In the genomic region with DNA sequence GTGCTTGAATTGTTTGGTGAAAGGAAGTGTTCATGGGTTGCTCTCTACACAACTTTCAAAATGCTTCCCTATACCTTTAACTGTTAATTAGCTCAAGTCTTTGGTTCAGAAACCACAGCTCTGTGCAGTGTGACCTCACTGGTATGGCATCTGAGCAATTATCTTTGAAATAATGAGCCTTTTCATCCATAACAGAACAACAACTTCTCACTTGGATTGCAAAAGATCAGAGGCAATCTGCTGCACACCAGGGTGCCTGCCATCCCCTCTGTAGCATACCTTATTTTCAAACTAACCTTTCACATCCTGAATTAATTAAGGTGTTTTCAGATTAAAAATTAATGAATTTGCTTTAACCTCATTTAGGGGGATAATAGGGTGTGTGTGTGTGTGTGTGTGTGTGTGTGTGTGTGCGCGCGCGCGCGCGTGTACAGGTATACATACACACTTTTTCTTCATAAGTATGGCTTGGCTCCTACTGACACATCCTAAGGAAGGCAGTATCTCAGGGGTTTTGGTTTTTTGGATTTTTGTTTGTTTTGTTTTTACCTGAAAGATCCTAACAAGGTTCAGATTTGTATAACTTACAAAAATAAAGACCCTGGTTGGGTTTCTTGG, we compare ENCODE assay signal across 12 mouse cellular contexts.
DNase-seq lines count a peak whose midpoint lies in the region; ATAC-seq lines count a peak whose summit lies in the region.
"Had no signal": no experiment of that assay in that cellular context is flagged by ENCODE, and none has a peak within 500 bp of the region (broad histone marks: within the 10 kb centered on the region; RNA-seq: fewer than 3 reads in every experiment).

No protein-coding gene starts in this region.

- H3K9ac ChIP-seq in limb, embryonic 12.5 days (replicated peaks), result no peak overlapping the region
- H3K9ac ChIP-seq in embryonic facial prominence, embryonic 15.5 days, result no peak overlapping the region
- no peak overlapping the region for H3K9ac ChIP-seq in hindbrain, embryonic 13.5 days
- H3K9ac ChIP-seq in heart, embryonic 12.5 days, result no peak overlapping the region
- H3K9ac ChIP-seq: lung, embryonic 15.5 days had no signal

- ATAC-seq in limb, embryonic 12.5 days (ENCODE audit: insufficient number of reproducible peaks, insufficient read depth, low FRiP score, low TSS enrichment, low read depth), result 0 out of 2 replicates have a peak, but pooled peaks have one; percentile 63
- ATAC-seq in embryonic facial prominence, embryonic 15.5 days (ENCODE audit: insufficient number of reproducible peaks, low FRiP score, low TSS enrichment, low read depth), result peak; percentile 51; the same call in 1 of the 2 replicates
- ATAC-seq in hindbrain, embryonic 13.5 days (ENCODE audit: low FRiP score), result peak; percentile 86
- ATAC-seq in heart, embryonic 12.5 days (ENCODE audit: insufficient number of reproducible peaks, low FRiP score), result no peak
- ATAC-seq: inflammation-experienced regulatory T-cells, adult 6 months had no signal

- H3K9me3 ChIP-seq in limb, embryonic 12.5 days, result no peaks in the 10 kb centered on the region
- no peaks in the 10 kb centered on the region for H3K9me3 ChIP-seq in limb, embryonic 10.5 days (replicated peaks)
- no peaks in the 10 kb centered on the region for H3K9me3 ChIP-seq in embryonic facial prominence, embryonic 15.5 days (replicated peaks)
- no peaks in the 10 kb centered on the region for H3K9me3 ChIP-seq in hindbrain, embryonic 13.5 days
- no peaks in the 10 kb centered on the region for H3K9me3 ChIP-seq in heart, embryonic 12.5 days (replicated peaks)
- H3K9me3 ChIP-seq: lung, embryonic 15.5 days had no signal

- 97% methylated on average over 7 of the region's 7 CpGs for WGBS in limb, embryonic 12.5 days
- 93% methylated on average over 7 of the region's 7 CpGs for WGBS in limb, embryonic 10.5 days
- WGBS in embryonic facial prominence, embryonic 15.5 days, result 93% methylated on average over 7 of the region's 7 CpGs
- 90% methylated on average over 7 of the region's 7 CpGs for WGBS in hindbrain, embryonic 13.5 days
- WGBS in heart, embryonic 12.5 days, result 98% methylated on average over 7 of the region's 7 CpGs

- no peak overlapping the region for H3K4me2 ChIP-seq in limb, embryonic 12.5 days
- no peak overlapping the region for H3K4me2 ChIP-seq in embryonic facial prominence, embryonic 15.5 days (replicated peaks)
- H3K4me2 ChIP-seq in hindbrain, embryonic 13.5 days, result no peak overlapping the region
- no peak overlapping the region for H3K4me2 ChIP-seq in heart, embryonic 12.5 days
- H3K4me2 ChIP-seq: heart, embryonic 11.5 days; lung, embryonic 15.5 days had no signal

- H3K36me3 ChIP-seq in limb, embryonic 12.5 days, result no peaks in the 10 kb centered on the region
- no peaks in the 10 kb centered on the region for H3K36me3 ChIP-seq in limb, embryonic 10.5 days
- no peaks in the 10 kb centered on the region for H3K36me3 ChIP-seq in embryonic facial prominence, embryonic 15.5 days
- no peaks in the 10 kb centered on the region for H3K36me3 ChIP-seq in hindbrain, embryonic 13.5 days
- H3K36me3 ChIP-seq in heart, embryonic 12.5 days, result no peaks in the 10 kb centered on the region
- H3K36me3 ChIP-seq: lung, embryonic 15.5 days had no signal

- H3K27ac ChIP-seq in limb, embryonic 12.5 days, result no peak overlapping the region
- H3K27ac ChIP-seq in limb, embryonic 10.5 days, result no peak overlapping the region
- no peak overlapping the region for H3K27ac ChIP-seq in embryonic facial prominence, embryonic 15.5 days (replicated peaks)
- H3K27ac ChIP-seq in hindbrain, embryonic 13.5 days, result no peak overlapping the region; the same call in 1 of the 2 replicates
- no peak overlapping the region for H3K27ac ChIP-seq in heart, embryonic 12.5 days (ENCODE audit: poor library complexity, severe bottlenecking)
- H3K27ac ChIP-seq: lung, embryonic 15.5 days had no signal

- no peaks in the 10 kb centered on the region for H3K4me1 ChIP-seq in limb, embryonic 12.5 days (replicated peaks)
- H3K4me1 ChIP-seq in limb, embryonic 10.5 days, result no peaks in the 10 kb centered on the region
- H3K4me1 ChIP-seq in embryonic facial prominence, embryonic 15.5 days, result no peaks in the 10 kb centered on the region
- peaks cover 4% of the 10 kb centered on the region for H3K4me1 ChIP-seq in hindbrain, embryonic 13.5 days (replicated peaks)
- no peaks in the 10 kb centered on the region for H3K4me1 ChIP-seq in heart, embryonic 12.5 days (replicated peaks)
- H3K4me1 ChIP-seq: lung, embryonic 15.5 days had no signal

- H3K27me3 ChIP-seq in limb, embryonic 12.5 days, result no peaks in the 10 kb centered on the region
- no peaks in the 10 kb centered on the region for H3K27me3 ChIP-seq in limb, embryonic 10.5 days (ENCODE audit: low read depth, poor library complexity, severe bottlenecking)
- no peaks in the 10 kb centered on the region for H3K27me3 ChIP-seq in embryonic facial prominence, embryonic 15.5 days
- no peaks in the 10 kb centered on the region for H3K27me3 ChIP-seq in hindbrain, embryonic 13.5 days
- no peaks in the 10 kb centered on the region for H3K27me3 ChIP-seq in heart, embryonic 12.5 days (replicated peaks)
- H3K27me3 ChIP-seq: lung, embryonic 15.5 days had no signal

- no peak overlapping the region for H3K4me3 ChIP-seq in limb, embryonic 12.5 days (replicated peaks)
- no peak overlapping the region for H3K4me3 ChIP-seq in limb, embryonic 10.5 days
- H3K4me3 ChIP-seq in embryonic facial prominence, embryonic 15.5 days (replicated peaks), result no peak overlapping the region
- no peak overlapping the region for H3K4me3 ChIP-seq in hindbrain, embryonic 13.5 days
- H3K4me3 ChIP-seq in heart, embryonic 12.5 days, result no peak overlapping the region
- H3K4me3 ChIP-seq: lung, embryonic 15.5 days had no signal

- no peak for DNase-seq in limb, embryonic 10.5 days (ENCODE audit: low spot score)
- peak; percentile 82 for DNase-seq in retina, postnatal 1 day
- no peak for DNase-seq in right cerebral cortex, adult 18-20 months
- DNase-seq: cerebellum, adult 11 months; thymus, postnatal 36 days had no signal
